Mouse (Mus musculus): ENCODE data around the gene Nsfl1c. TPM values are rescaled to one million over a fixed set of nuclear protein-coding genes. Genes with fewer than 3 reads are reported as not detected.

Gene Nsfl1c
- total and polyA plus RNA-seq, 3 experiments, result 87.8 to 231 (median 165) TPM

GRCm38 (mm10) chr2:151538646-151539045 is 44.7 kb downstream of the Nsfl1c start:
- in situ Hi-C loops (cut with MboI; ENCODE audit: low pct_ligation_motif_present, low pct_unique_long_range_greater_than_20kb, low sequenced_read_pairs), result no loop called here
- Histone ChIP-seq H3K9me3 (replicated peaks; ENCODE audit: low read length) (no peaks in the 10 kb centered on the region), H3K4me1 (ENCODE audit: control insufficient read depth in 1 of 2, insufficient read depth in 2 of 2) (peaks cover 5 to 25% of the 10 kb centered on the region in 2 experiments), H3K79me2 (replicated peaks; ENCODE audit: control insufficient read depth, extremely low read depth, insufficient read depth, poor library complexity, severe bottlenecking) (peaks cover 15% of the 10 kb centered on the region), H3K27ac (ENCODE audit: insufficient read depth, low read depth) (no peak overlapping the region), H3K4me3 (replicated peaks in 1 of 3; ENCODE audit: low read depth in 2 of 3, low read length in 2 of 3, poor library complexity in 1 of 3) (no peak overlapping the region), H3K36me3 (replicated peaks in 1 of 2; ENCODE audit: control insufficient read depth in 1 of 2, insufficient read depth in 1 of 2, low read length in 1 of 2) (no peaks in the 10 kb centered on the region), H3K4me2 (ENCODE audit: insufficient read depth, low read depth, poor library complexity, severe bottlenecking) (no peak overlapping the region), H3K9ac (ENCODE audit: insufficient read depth, low read depth) (no peak overlapping the region), H3K27me3 (replicated peaks) (no peaks in the 10 kb centered on the region)
- DNase-seq (ENCODE audit: extremely low read depth), result no peak
- dilution Hi-C loops (cut with MboI; ENCODE audit: extremely low pct_ligation_motif_present, extremely low pct_unique_long_range_greater_than_20kb, low sequenced_read_pairs), result no loop called here
- TF ChIP-seq TCF12 (IDR thresholded peaks at IDR 0.05; ENCODE audit: low read depth, low read length) (no peak), RAD21 (IDR thresholded peaks at IDR 0.05; ENCODE audit: low read depth, low read length) (no peak), PAX5 (IDR thresholded peaks at IDR 0.05; ENCODE audit: low read length) (no peak)

DNA sequence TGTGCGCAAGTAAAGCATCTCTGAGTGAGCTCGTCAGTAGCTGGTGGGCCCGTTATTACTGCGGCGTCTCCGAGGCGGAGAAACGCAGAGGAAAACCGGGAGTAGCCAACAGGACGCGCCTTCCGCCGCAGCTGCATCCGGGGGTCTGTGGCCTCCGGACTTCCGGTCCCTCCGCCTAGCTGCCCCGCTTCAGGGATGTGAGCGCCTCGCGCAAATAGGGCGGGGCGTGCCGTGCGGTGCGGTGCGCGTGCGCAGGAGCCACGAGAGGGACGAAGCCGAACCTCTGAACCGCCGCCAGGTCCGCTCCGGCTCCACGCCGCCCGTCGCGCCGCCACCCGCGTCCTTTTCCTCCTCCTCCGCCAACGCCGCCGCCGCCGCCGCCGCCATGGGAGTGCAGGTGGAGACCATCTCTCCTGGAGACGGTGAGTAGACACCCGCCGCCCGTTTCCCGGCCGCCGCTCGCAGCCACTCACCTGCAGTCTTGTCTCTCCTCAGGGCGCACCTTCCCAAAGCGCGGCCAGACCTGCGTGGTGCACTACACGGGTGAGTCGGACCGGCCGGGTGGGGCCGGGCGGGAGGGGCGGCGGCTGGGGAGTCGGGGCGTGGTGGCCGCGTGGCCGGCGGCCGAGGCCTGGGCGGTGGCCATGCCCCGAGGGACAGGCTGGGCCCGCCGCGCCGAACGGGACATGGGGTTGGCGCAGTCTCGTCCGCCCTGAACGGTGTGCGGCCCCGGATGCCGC is 48.5 kb downstream of the Nsfl1c start, which contains the start of gene Fkbp1a:
Gene Fkbp1a, plus strand, starts transcription at position 161 of the 740 bp plus-strand sequence.
- peak; percentile 92 for DNase-seq (ENCODE audit: extremely low read depth)
- peak within 1 kb of the TSS; percentile 89 to 100 (median 98) for H3K4me3 ChIP-seq (replicated peaks in 1 of 3; ENCODE audit: low read depth in 2 of 3, low read length in 2 of 3, poor library complexity in 1 of 3)
- H3K27me3 ChIP-seq (replicated peaks), result no peaks in the 10 kb centered on the region
- peak within 1 kb of the TSS; percentile 97 for H3K4me2 ChIP-seq (ENCODE audit: insufficient read depth, low read depth, poor library complexity, severe bottlenecking)
- H3K9me3 ChIP-seq (replicated peaks; ENCODE audit: low read length), result no peaks in the 10 kb centered on the region
- peak within 1 kb of the TSS; percentile 76 for H3K27ac ChIP-seq (ENCODE audit: insufficient read depth, low read depth)
- peaks cover 53% of the 10 kb centered on the region for H3K79me2 ChIP-seq (replicated peaks; ENCODE audit: control insufficient read depth, extremely low read depth, insufficient read depth, poor library complexity, severe bottlenecking)
- dilution Hi-C loops (cut with MboI; ENCODE audit: extremely low pct_ligation_motif_present, extremely low pct_unique_long_range_greater_than_20kb, low sequenced_read_pairs), result no loop called here
- in situ Hi-C loops (cut with MboI; ENCODE audit: low pct_ligation_motif_present, low pct_unique_long_range_greater_than_20kb, low sequenced_read_pairs), result no loop called here
- H3K9ac ChIP-seq (ENCODE audit: insufficient read depth, low read depth), result peak within 1 kb of the TSS; percentile 97
- peaks cover 28 to 49% of the 10 kb centered on the region in 2 experiments for H3K4me1 ChIP-seq (ENCODE audit: control insufficient read depth in 1 of 2, insufficient read depth in 2 of 2)
- H3K36me3 ChIP-seq (replicated peaks in 1 of 2; ENCODE audit: control insufficient read depth in 1 of 2, insufficient read depth in 1 of 2, low read length in 1 of 2), result peaks cover 23 to 38% of the 10 kb centered on the region in 2 experiments
- TF ChIP-seq EP300 (IDR thresholded peaks at IDR 0.05; ENCODE audit: low read length) (peak; percentile 30; the same call in 1 of the 2 replicates), CTCF (conservative IDR thresholded peaks at IDR 0.05 in 1 of 2, IDR thresholded peaks at IDR 0.05 in 1 of 2; ENCODE audit: low read depth in 2 of 2, low read length in 2 of 2) (no peak), MYC (IDR thresholded peaks at IDR 0.05; ENCODE audit: low read depth, low read length) (peak; percentile 75), ETS1 (conservative IDR thresholded peaks at IDR 0.05; ENCODE audit: low read depth, low read length) (peak; percentile 51), PAX5 (IDR thresholded peaks at IDR 0.05; ENCODE audit: low read length) (no peak), ZC3H11A (IDR thresholded peaks at IDR 0.05; ENCODE audit: low read depth, low read length) (no peak), RAD21 (IDR thresholded peaks at IDR 0.05; ENCODE audit: low read depth, low read length) (no peak), CHD1 (IDR thresholded peaks at IDR 0.05; ENCODE audit: low read depth, low read length) (no peak), MAFK (IDR thresholded peaks at IDR 0.05; ENCODE audit: insufficient replicate concordance, low read length) (no peak), MAX (IDR thresholded peaks at IDR 0.05; ENCODE audit: low read length) (peak; percentile 84), KAT2A (IDR thresholded peaks at IDR 0.05; ENCODE audit: insufficient replicate concordance, low read length) (peak; percentile 81; the same call in 1 of the 2 replicates), RCOR1 (conservative IDR thresholded peaks at IDR 0.05; ENCODE audit: low read depth, low read length) (peak; percentile 79), TBP (conservative IDR thresholded peaks at IDR 0.05; ENCODE audit: low read depth, low read length) (peak; percentile 61; the same call in 1 of the 2 replicates), SIN3A (IDR thresholded peaks at IDR 0.05; ENCODE audit: low read length) (peak; percentile 94), NRF1 (IDR thresholded peaks at IDR 0.05; ENCODE audit: low read depth, low read length) (peak; percentile 98), HCFC1 (IDR thresholded peaks at IDR 0.05; ENCODE audit: low read depth, low read length) (peak; percentile 83), IRF4 (IDR thresholded peaks at IDR 0.05; ENCODE audit: low read depth, low read length) (peak; percentile 91), USF1 (IDR thresholded peaks at IDR 0.05; ENCODE audit: low read depth, low read length) (no peak), ZKSCAN1 (IDR thresholded peaks at IDR 0.05; ENCODE audit: borderline replicate concordance, low read depth, low read length) (no peak), JUND (conservative IDR thresholded peaks at IDR 0.05; ENCODE audit: low read depth, low read length) (no peak), JUN (IDR thresholded peaks at IDR 0.05; ENCODE audit: insufficient read depth, low read depth, low read length) (no peak), NELFE (IDR thresholded peaks at IDR 0.05; ENCODE audit: low read depth, low read length) (peak; percentile 84), POLR2AphosphoS2 (IDR thresholded peaks at IDR 0.05; ENCODE audit: low read depth, low read length) (no peak), USF2 (conservative IDR thresholded peaks at IDR 0.05; ENCODE audit: low read depth, low read length) (no peak), POLR2A (IDR thresholded peaks at IDR 0.05; ENCODE audit: low read depth, low read length) (peak; percentile 82), ELF1 (IDR thresholded peaks at IDR 0.05; ENCODE audit: low read depth, low read length) (peak; percentile 88), MAZ (IDR thresholded peaks at IDR 0.05; ENCODE audit: low read depth, low read length) (peak; percentile 98), MXI1 (IDR thresholded peaks at IDR 0.05; ENCODE audit: low read depth, low read length) (peak; percentile 73), BHLHE40 (IDR thresholded peaks at IDR 0.05; ENCODE audit: low read depth, low read length) (peak; percentile 71), SMC3 (IDR thresholded peaks at IDR 0.05; ENCODE audit: low read depth, low read length) (no peak), CHD2 (IDR thresholded peaks at IDR 0.05; ENCODE audit: low read length) (0 out of 2 replicates have a peak, but pooled peaks have one; percentile 27)

Data from CH12.LX (cell line).